Mouse (Mus musculus) layer of hippocampus, postnatal 10 days (tissue): ENCODE results near the gene Gm14322. TPM values are rescaled to one million over a fixed set of nuclear protein-coding genes. Genes with fewer than 3 reads are reported as not detected.
"Not testable (repeated sequence)": the region's sequence is repeated elsewhere in the genome, so short reads cannot be mapped to it uniquely, and the experiment has no call there.

Source experiments
- DNase-seq, 2 experiments: peaks; one replicate each; pipeline ENCODE4 v3.0.0; 2021; ENCODE audit warnings: low spot score in 2 of 2
- long read RNA-seq: library from polyadenylated mRNA; stranded (forward); transcript quantifications from one replicate; pipeline ENCODE4 v2.0.0, GENCODE M21; 2023
- total RNA-seq, 2 experiments: library from RNA; stranded (reverse); gene quantifications; 2 replicates each; pipeline ENCODE4 v1.2.3; 2021

The Gm14322 gene
- total RNA-seq = 10 to 100 TPM; 31.5 to 32.7 TPM
- long read RNA-seq, transcript Gm14322-203 (6 exons, 744 nt) = major isoform, 6 of 29 reads
- long read RNA-seq, partial matches to known transcripts = 5 of 29 reads
- long read RNA-seq, other reads (novel, unspliced or antisense) = 18 of 29 reads

GRCm38 (mm10) chr2:177758941-177759558 is at the start of gene Gm14322:
Gene Gm14322, plus strand, starts transcription at chr2:177759288.
- DNase-seq = peak; percentile 49 to 63

GRCm38 (mm10) chr2:177741487-177741886 is 17.6 kb upstream of the Gm14322 start:
- DNase-seq = not testable (repeated sequence)

DNA sequence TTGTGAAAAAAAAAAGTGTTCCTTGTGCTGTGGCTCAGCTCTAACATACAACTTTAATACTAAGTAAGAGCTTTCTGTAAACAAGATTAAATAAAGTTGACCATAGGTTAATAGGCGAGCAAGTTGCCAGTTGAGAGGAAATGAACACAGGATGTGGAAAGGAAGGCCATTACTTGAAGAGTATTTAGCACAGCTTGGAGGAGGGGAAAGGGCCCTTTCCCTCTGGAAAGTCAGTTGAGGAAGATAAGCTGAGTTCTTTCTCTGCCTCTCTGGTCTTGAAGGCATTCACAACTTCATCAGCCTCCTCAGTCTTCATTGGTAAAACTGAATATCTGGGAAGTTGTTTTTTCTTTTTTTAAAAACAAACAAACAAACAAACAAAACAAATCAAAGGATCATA is 28.3 kb downstream of the Gm14322 start:
- not testable (repeated sequence) for DNase-seq

DNA sequence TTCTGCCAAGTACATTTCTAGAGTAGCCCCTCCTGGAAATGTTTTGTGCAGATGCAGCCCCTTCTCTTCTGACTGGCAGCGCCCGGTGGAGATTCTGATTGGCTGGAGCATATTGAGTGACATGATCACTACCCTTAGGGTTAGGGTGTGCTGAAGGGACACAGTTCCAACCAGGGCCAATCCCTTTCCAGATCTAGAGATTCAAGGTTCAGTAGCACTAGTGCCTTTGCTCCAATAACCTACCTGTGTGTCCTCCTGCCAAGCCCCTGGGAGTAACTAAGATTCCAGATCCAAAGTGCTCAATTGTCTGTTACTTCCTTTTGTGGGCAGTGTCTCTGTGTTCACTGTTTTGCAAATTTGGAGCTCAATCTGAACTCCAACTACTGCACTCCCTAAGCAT is 47.1 kb downstream of the Gm14322 start:
- not testable (repeated sequence) for DNase-seq

Other genes starting within 250 kb of the Gm14322 start
- not detected for gene Gm14406, start 181.1 kb upstream of the Gm14322 start, total RNA-seq
- 100 to 1,000 TPM; 151 to 154 TPM for gene Gm14325, start 81.0 kb downstream of the Gm14322 start, total RNA-seq
- 1 to 10 TPM; 6.4 to 8.4 TPM for gene Gm14327, start 137.8 kb downstream of the Gm14322 start, total RNA-seq
- not detected for gene Zfp972, start 166.3 kb downstream of the Gm14322 start, total RNA-seq
- 10 to 100 TPM; 47.4 to 48.3 TPM for gene Gm14326, start 198.0 kb downstream of the Gm14322 start, total RNA-seq